ENCODE assay signal across 17 mouse cellular contexts in genomic region chr11:22017444-22017843, GRCm38 (mm10). TPM values are rescaled to one million over a fixed set of nuclear protein-coding genes. Genes with fewer than 3 reads are reported as not detected.
DNase-seq lines count a peak whose midpoint lies in the region; ATAC-seq and TF ChIP-seq lines count a peak whose summit lies in the region.
"Had no signal": no experiment of that assay in that cellular context is flagged by ENCODE, and none has a peak within 500 bp of the region (broad histone marks: within the 10 kb centered on the region; RNA-seq: fewer than 3 reads in every experiment).

No protein-coding gene starts in this region.

- peaks cover 4% of the 10 kb centered on the region; the same call in 1 of the 2 replicates for H3K9me3 ChIP-seq in forebrain, embryonic 10.5 days
- H3K9me3 ChIP-seq in hindbrain, embryonic 14.5 days (ENCODE audit: control insufficient read depth, low read length): no peaks in the 10 kb centered on the region
- no peaks in the 10 kb centered on the region for H3K9me3 ChIP-seq in midbrain, postnatal 0 days (ENCODE audit: low read length)
- H3K9me3 ChIP-seq: heart, embryonic 15.5 days; liver, embryonic 15.5 days had no signal

- ATAC-seq in hindbrain, embryonic 14.5 days (ENCODE audit: low FRiP score): peak; percentile 68; the same call in 1 of the 2 replicates
- no peak for ATAC-seq in midbrain, postnatal 0 days (ENCODE audit: low FRiP score)

- no peak overlapping the region for H3K9ac ChIP-seq in hindbrain, embryonic 14.5 days
- H3K9ac ChIP-seq in midbrain, postnatal 0 days (replicated peaks; ENCODE audit: low read length, poor library complexity, severe bottlenecking): no peak overlapping the region
- H3K9ac ChIP-seq: heart, embryonic 15.5 days; liver, embryonic 15.5 days had no signal

- H3K36me3 ChIP-seq in forebrain, embryonic 10.5 days (replicated peaks): peaks cover 13% of the 10 kb centered on the region
- peaks cover 6% of the 10 kb centered on the region; the same call in 1 of the 2 replicates for H3K36me3 ChIP-seq in hindbrain, embryonic 14.5 days (replicated peaks; ENCODE audit: control insufficient read depth, insufficient read depth)
- H3K36me3 ChIP-seq in midbrain, postnatal 0 days (ENCODE audit: insufficient read depth, low read length): peaks cover 10% of the 10 kb centered on the region; the same call in 1 of the 2 replicates
- H3K36me3 ChIP-seq: liver, embryonic 15.5 days had no signal

- peaks cover 33% of the 10 kb centered on the region for H3K27me3 ChIP-seq in forebrain, embryonic 10.5 days (ENCODE audit: poor library complexity, severe bottlenecking)
- peaks cover 16% of the 10 kb centered on the region for H3K27me3 ChIP-seq in hindbrain, embryonic 14.5 days (ENCODE audit: control insufficient read depth, insufficient read depth, low read length)
- H3K27me3 ChIP-seq in midbrain, postnatal 0 days (ENCODE audit: insufficient read depth, low read length): no peaks in the 10 kb centered on the region
- H3K27me3 ChIP-seq: heart, embryonic 15.5 days; liver, embryonic 15.5 days had no signal

- H3K4me2 ChIP-seq in hindbrain, embryonic 14.5 days (replicated peaks): no peak overlapping the region
- no peak overlapping the region for H3K4me2 ChIP-seq in midbrain, postnatal 0 days (ENCODE audit: low read depth, low read length, poor library complexity, severe bottlenecking)
- H3K4me2 ChIP-seq: heart, embryonic 15.5 days; liver, embryonic 15.5 days had no signal

- peak; percentile 48 for DNase-seq in layer of hippocampus, adult 9-11 months
- DNase-seq in layer of hippocampus, adult 8-10 months (ENCODE audit: low spot score in 2 of 2): no peak
- no peak for DNase-seq in forebrain, embryonic 10.5 days (ENCODE audit: extremely low spot score, low spot score)
- DNase-seq in hindbrain, embryonic 14.5 days (ENCODE audit: low spot score): no peak
- DNase-seq in midbrain, postnatal 0 days (ENCODE audit: low spot score): peak; percentile 38
- DNase-seq in kidney, adult 8-10 months: no peak
- no peak for DNase-seq in layer of hippocampus, postnatal 10 days (ENCODE audit: low spot score in 2 of 2)
- no peak for DNase-seq in gastrocnemius, adult 8-10 months (ENCODE audit: low spot score in 2 of 2)
- DNase-seq: adrenal gland, postnatal 14 days; B cell, adult 2 months; cerebellum, postnatal 36 days; kidney, adult 9 months; lung, postnatal 36 days; thymus, adult 2 months had no signal

- TF ChIP-seq CTCF in midbrain, postnatal 0 days (IDR thresholded peaks at IDR 0.05): no peak

- peaks cover 57% of the 10 kb centered on the region for H3K4me1 ChIP-seq in forebrain, embryonic 10.5 days
- no peaks in the 10 kb centered on the region for H3K4me1 ChIP-seq in hindbrain, embryonic 14.5 days (replicated peaks; ENCODE audit: control insufficient read depth, insufficient read depth, low read length)
- no peaks in the 10 kb centered on the region for H3K4me1 ChIP-seq in midbrain, postnatal 0 days (ENCODE audit: insufficient read depth, low read length)
- H3K4me1 ChIP-seq: heart, embryonic 15.5 days; liver, embryonic 15.5 days had no signal

- H3K27ac ChIP-seq in forebrain, embryonic 10.5 days: peak overlapping the region; percentile 56; the same call in 1 of the 2 replicates
- H3K27ac ChIP-seq in hindbrain, embryonic 14.5 days: no peak overlapping the region
- no peak overlapping the region for H3K27ac ChIP-seq in midbrain, postnatal 0 days (ENCODE audit: low read depth, low read length)
- H3K27ac ChIP-seq: heart, embryonic 15.5 days; liver, embryonic 15.5 days had no signal

- WGBS in forebrain, embryonic 10.5 days: 24% methylated on average over 8 of the region's 8 CpGs
- WGBS in hindbrain, embryonic 14.5 days: 18% methylated on average over 8 of the region's 8 CpGs
- WGBS in midbrain, postnatal 0 days: 26% methylated on average over 8 of the region's 8 CpGs

- H3K4me3 ChIP-seq in forebrain, embryonic 10.5 days: no peak overlapping the region
- no peak overlapping the region for H3K4me3 ChIP-seq in hindbrain, embryonic 14.5 days (replicated peaks; ENCODE audit: low read length)
- no peak overlapping the region for H3K4me3 ChIP-seq in midbrain, postnatal 0 days (ENCODE audit: low read depth, low read length)
- H3K4me3 ChIP-seq: heart, embryonic 15.5 days; liver, embryonic 15.5 days had no signal

RNA-seq across cellular contexts. Expression of gene Otx1, which starts 14.7 kb away (rescaled TPM):
- total RNA-seq in layer of hippocampus, adult 8-10 months (2022): 1 to 10 TPM; 2.7 to 5.5 (median 3.5) TPM
- polyA plus RNA-seq in forebrain, embryonic 10.5 days (2016; fragmentation: Nextera tagmentation; extraction: Ambion mirVana): 39.2 and 46.1 TPM in 2 replicates
- 0.37 and 1.6 TPM in 2 replicates for polyA plus RNA-seq in hindbrain, embryonic 14.5 days (2014; fragmentation: Nextera tagmentation; extraction: Ambion mirVana)
- total RNA-seq in midbrain, postnatal 0 days (2014; rRNA removed): 5.5 and 6.5 TPM in 2 replicates
- polyA plus RNA-seq in midbrain, postnatal 0 days (2015; fragmentation: Nextera tagmentation; extraction: Ambion mirVana): 7.6 and 8.1 TPM in 2 replicates
- total RNA-seq in layer of hippocampus, postnatal 10 days (2021): 1 to 10 TPM; 4.8 to 5.3 TPM
- total RNA-seq in gastrocnemius, adult 8-10 months (2022): not detected
- total RNA-seq: adrenal gland, postnatal 14 days; granulocyte monocyte progenitor cell, adult 5-6 weeks had no signal
- polyA plus RNA-seq: liver, embryonic 15.5 days had no signal

Comparison
In these comparisons a context has a peak if more than half of its experiments do, and no peak if none do; other contexts are left out.
1. DNase-seq: peak in layer of hippocampus, adult 9-11 months (single experiment) and midbrain, postnatal 0 days (single experiment); none in layer of hippocampus, adult 8-10 months (0 of 2), forebrain, embryonic 10.5 days (single experiment), hindbrain, embryonic 14.5 days (single experiment), kidney, adult 8-10 months (0 of 2), layer of hippocampus, postnatal 10 days (0 of 2) and gastrocnemius, adult 8-10 months (0 of 2).